Comparison of ENCODE assay signal across 8 mouse cellular contexts in genomic region chr6:89644271-89645075, GRCm38 (mm10). TPM values are rescaled to one million over a fixed set of nuclear protein-coding genes. Genes with fewer than 3 reads are reported as not detected.
A peak's percentile ranks its signal among the peaks of the same experiment; 100 is the strongest.
DNase-seq lines count a peak whose midpoint lies in the region; ATAC-seq lines count a peak whose summit lies in the region.

No protein-coding gene starts in this region.

- peak; percentile 98 for DNase-seq in Muller cell, postnatal 12 days (ENCODE audit: inconsistent ontology term)
- DNase-seq in cerebellum, adult 9-11 months, result peak; percentile 84
- peak; percentile 49 to 73 for DNase-seq in frontal cortex, adult 2 months (ENCODE audit: extremely low spot score in 1 of 2, low spot score in 1 of 2)
- DNase-seq in hindbrain, embryonic 11.5 days (ENCODE audit: low spot score), result peak; percentile 93
- DNase-seq in layer of hippocampus, postnatal 10 days (ENCODE audit: low spot score in 2 of 2), result peak; percentile 78 to 82
- peak; percentile 99 for DNase-seq in lung, postnatal 10 days
- DNase-seq in ovary, postnatal 36 days (ENCODE audit: low spot score), result peak; percentile 92
- peak; percentile 89 for DNase-seq in thymus, postnatal 36 days

- H3K27ac ChIP-seq in hindbrain, embryonic 11.5 days (ENCODE audit: low read depth, low read length), result peak overlapping the region; percentile 84

- WGBS in hindbrain, embryonic 11.5 days, result under 1% methylated on average over 36 of the region's 41 CpGs

- peak overlapping the region; percentile 66 for H3K4me3 ChIP-seq in hindbrain, embryonic 11.5 days (ENCODE audit: low read depth, low read length)

- peak; percentile 96 for ATAC-seq in hindbrain, embryonic 11.5 days (ENCODE audit: low FRiP score)

- H3K9ac ChIP-seq in hindbrain, embryonic 11.5 days (ENCODE audit: low read depth, low read length), result peak overlapping the region; percentile 64

- peak overlapping the region; percentile 82 for H3K4me2 ChIP-seq in hindbrain, embryonic 11.5 days (replicated peaks; ENCODE audit: low read depth, low read length)

- H3K9me3 ChIP-seq in hindbrain, embryonic 11.5 days (ENCODE audit: control insufficient read depth, low read length), result no peaks in the 10 kb centered on the region

- H3K4me1 ChIP-seq in hindbrain, embryonic 11.5 days (replicated peaks; ENCODE audit: control insufficient read depth, insufficient read depth, low read length), result no peaks in the 10 kb centered on the region

- no peaks in the 10 kb centered on the region for H3K27me3 ChIP-seq in hindbrain, embryonic 11.5 days (ENCODE audit: control insufficient read depth, insufficient read depth, low read length)

- no peaks in the 10 kb centered on the region for H3K36me3 ChIP-seq in hindbrain, embryonic 11.5 days (ENCODE audit: control insufficient read depth, insufficient read depth, low read length)

RNA-seq across cellular contexts. Expression of gene Txnrd3, which starts 0.7 kb away (rescaled TPM):
- 7.9 and 8.0 TPM in 2 replicates for polyA plus RNA-seq in frontal cortex, adult 2 months (2012; rRNA removed)
- 11.0 and 15.0 TPM in 2 replicates for polyA plus RNA-seq in hindbrain, embryonic 11.5 days (2014; fragmentation: Nextera tagmentation; extraction: Ambion mirVana)
- 1 to 10 TPM; 8.0 to 8.9 TPM for total RNA-seq in layer of hippocampus, postnatal 10 days (2021)

RNA-seq across cellular contexts. Expression of gene Chchd6, which starts 49.0 kb away (rescaled TPM):
- 154 and 189 TPM in 2 replicates for polyA plus RNA-seq in frontal cortex, adult 2 months (2012; rRNA removed)
- polyA plus RNA-seq in hindbrain, embryonic 11.5 days (2014; fragmentation: Nextera tagmentation; extraction: Ambion mirVana), result 86.2 and 91.2 TPM in 2 replicates
- total RNA-seq in layer of hippocampus, postnatal 10 days (2021), result 10 to 100 TPM; 73.8 to 89.8 TPM

Comparison
In these comparisons a context has a peak if more than half of its experiments do, and no peak if none do; other contexts are left out.
1. Peak in every context shown above with its lines: DNase-seq, ATAC-seq, H3K4me3 ChIP-seq and H3K27ac ChIP-seq.